Mouse (Mus musculus) embryonic facial prominence, embryonic 11.5 days (tissue): ENCODE data around the gene Zfp146. TPM values are rescaled to one million over a fixed set of nuclear protein-coding genes. Genes with fewer than 3 reads are reported as not detected.

Source experiments
- ATAC-seq: fragments of 200-750 bp; cut with Nextera tagmentation; replicated peaks from 2 replicates; pipeline ENCODE4 v1.8.0; 2017; ENCODE audit warnings: low read depth; ENCODE audit not compliant: insufficient number of reproducible peaks, low FRiP score, low TSS enrichment
- DNase-seq: peaks from one replicate; pipeline ENCODE4 v3.0.0-alpha.2; 2015; ENCODE audit warnings: low spot score
- H3K27ac ChIP-seq: fragments of 300-500 bp; sonication (generic); replicated peaks from 2 replicates; pipeline ENCODE4 v1.5.1; 2014; ENCODE audit warnings: mild to moderate bottlenecking, low read depth, low read length, control low read depth
- H3K27me3 ChIP-seq: fragments of 300-500 bp; sonication (generic); 2 replicates; pipeline ENCODE4 v1.6.1; 2014; ENCODE audit warnings: mild to moderate bottlenecking, low read length, moderate library complexity, mixed read lengths; ENCODE audit not compliant: control insufficient read depth, insufficient read depth
- H3K36me3 ChIP-seq: fragments of 300-500 bp; sonication (generic); replicated peaks from 2 replicates; pipeline ENCODE4 v1.6.1; 2014; ENCODE audit warnings: low read depth, mild to moderate bottlenecking, low read length, moderate library complexity, mixed read lengths; ENCODE audit not compliant: control insufficient read depth, insufficient read depth
- H3K4me1 ChIP-seq: fragments of 300-500 bp; sonication (generic); 2 replicates; pipeline ENCODE4 v1.6.1; 2014; ENCODE audit warnings: low read length, mixed read lengths; ENCODE audit not compliant: control insufficient read depth, insufficient read depth
- H3K4me2 ChIP-seq: fragments of 300-500 bp; sonication (generic); 2 replicates; pipeline ENCODE4 v1.6.1; 2014; ENCODE audit warnings: low read depth, mild to moderate bottlenecking, control low read depth, low read length, moderate library complexity
- H3K4me3 ChIP-seq: fragments of 300-500 bp; sonication (generic); 2 replicates; pipeline ENCODE4 v1.5.1; 2014; ENCODE audit warnings: low read depth, low read length, control low read depth
- H3K9ac ChIP-seq: fragments of 300-500 bp; sonication (generic); replicated peaks from 2 replicates; pipeline ENCODE4 v1.6.1; 2014; ENCODE audit warnings: mild to moderate bottlenecking, control low read depth, low read length
- H3K9me3 ChIP-seq: fragments of 300-500 bp; sonication (generic); replicated peaks from 2 replicates; pipeline ENCODE4 v1.6.1; 2016; ENCODE audit warnings: mild to moderate bottlenecking, low read length, inconsistent platforms, mixed read lengths; ENCODE audit not compliant: control insufficient read depth
- whole genome bisulfite sequencing: fragments of 180-500 bp; shearing (Covaris S2); extraction: QIAGEN DNeasy Blood & Tissue Kit; methylation state at CpG from one replicate; pipeline ENCODE4 v1.1.7; 2014; 5-methylcytosine and 5-hydroxymethylcytosine counted together
- polyA plus RNA-seq: library from polyadenylated mRNA; unstranded; fragments of >200 nt; fragmentation: Nextera tagmentation; extraction: Ambion mirVana; gene quantifications from 2 replicates; pipeline ENCODE4 v1.2.1, GENCODE M21; 2014

Zfp146 gene
- polyA plus RNA-seq, 1 experiment from 2014 or later: 23.0 TPM

DNA sequence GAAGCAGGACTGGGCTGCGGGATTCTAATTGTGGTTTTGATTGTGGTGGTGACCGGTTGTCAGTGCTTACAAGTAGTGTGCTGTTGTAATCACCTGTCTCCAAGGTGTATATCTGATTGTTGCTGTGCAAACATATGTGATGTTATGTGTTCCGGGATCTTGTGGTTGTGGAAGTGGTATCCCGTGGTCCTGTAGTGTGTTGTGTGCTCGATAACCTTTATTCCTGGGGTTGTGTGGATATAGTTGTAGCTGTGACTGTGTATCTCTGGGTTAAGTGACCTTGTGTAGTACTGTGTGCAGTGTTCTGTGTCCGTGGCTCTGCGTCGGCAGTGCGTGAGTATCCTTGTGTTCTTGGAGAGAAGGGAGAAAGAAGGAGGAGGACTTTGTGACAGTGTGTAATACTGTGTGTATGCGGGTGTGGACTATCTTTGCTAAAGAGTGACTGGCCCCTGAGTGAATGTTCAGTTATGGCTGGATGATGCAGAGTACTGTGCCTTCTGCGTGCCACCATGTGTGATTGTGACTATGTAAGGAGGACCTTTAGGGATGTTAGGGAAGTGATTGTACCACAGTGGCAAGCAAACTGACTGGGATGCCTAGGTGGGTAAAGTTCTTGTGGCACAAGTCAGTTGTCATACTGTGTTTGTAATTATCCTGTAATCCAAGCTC lies 867 bp upstream of the Zfp146 start:
- H3K27ac ChIP-seq: no peak overlapping the region
- 31% methylated on average over 11 of the region's 11 CpGs for WGBS

GRCm38 (mm10) chr7:30168914-30169582 lies 502 bp downstream of the Zfp146 start:
- H3K9me3 ChIP-seq: peaks cover 10% of the 10 kb centered on the region
- no peaks in the 10 kb centered on the region for H3K4me1 ChIP-seq
- DNase-seq (no peak), ATAC-seq (no peak; the same call in 1 of the 2 replicates)
- peak overlapping the region; percentile 34 for H3K4me2 ChIP-seq
- peak overlapping the region; percentile 73 for H3K27ac ChIP-seq
- whole genome bisulfite sequencing: 4% methylated on average over 21 of the region's 21 CpGs
- H3K4me3 ChIP-seq: peak overlapping the region; percentile 68
- peaks cover 17% of the 10 kb centered on the region for H3K36me3 ChIP-seq
- peak overlapping the region; percentile 83 for H3K9ac ChIP-seq
- H3K27me3 ChIP-seq: no peaks in the 10 kb centered on the region

More for the DNA sequence above, 867 bp upstream of the Zfp146 start:
- Histone ChIP-seq H3K36me3 (peaks cover 8% of the 10 kb centered on the region), H3K9ac (peak overlapping the region; percentile 83), H3K4me2 (peak overlapping the region; percentile 44), H3K4me1 (no peaks in the 10 kb centered on the region), H3K4me3 (peak overlapping the region; percentile 68), H3K9me3 (peaks cover 10% of the 10 kb centered on the region; the same call in 1 of the 2 replicates), H3K27me3 (no peaks in the 10 kb centered on the region)
- ATAC-seq (no peak; the same call in 1 of the 2 replicates), DNase-seq (no peak)

GRCm38 (mm10) chr7:30164745-30165144 lies 4.8 kb downstream of the Zfp146 start:
- no peak for ATAC-seq
- Histone ChIP-seq H3K27me3 (no peaks in the 10 kb centered on the region), H3K9ac (no peak overlapping the region), H3K36me3 (peaks cover 52% of the 10 kb centered on the region), H3K4me3 (no peak overlapping the region), H3K4me1 (no peaks in the 10 kb centered on the region), H3K27ac (no peak overlapping the region), H3K9me3 (peaks cover 40% of the 10 kb centered on the region), H3K4me2 (no peak overlapping the region)
- DNase-seq: no peak
- WGBS: 98% methylated on average over 2 of the region's 2 CpGs

DNA sequence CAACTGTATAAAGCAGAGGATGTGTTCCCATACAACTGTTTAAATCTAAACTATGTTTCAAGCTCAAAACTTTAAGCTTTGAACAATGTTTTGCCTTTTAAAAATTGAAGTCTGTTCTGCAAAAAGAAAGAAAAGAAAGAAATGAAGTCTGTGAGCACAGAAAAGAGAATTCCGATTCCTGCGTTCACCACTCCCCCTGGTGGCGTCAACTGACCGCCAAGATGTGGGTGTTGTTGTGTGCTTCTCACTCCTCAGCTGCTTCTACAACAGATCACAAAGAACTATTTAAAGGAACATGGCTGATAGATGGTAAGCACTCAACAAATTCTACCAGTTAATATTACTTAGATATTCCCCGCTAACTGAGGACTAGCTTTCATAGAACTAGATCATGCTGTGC lies 6.4 kb downstream of the Zfp146 start:
- Histone ChIP-seq H3K27ac (no peak overlapping the region), H3K4me2 (no peak overlapping the region), H3K36me3 (peaks cover 65% of the 10 kb centered on the region), H3K9ac (no peak overlapping the region), H3K4me1 (no peaks in the 10 kb centered on the region), H3K9me3 (peaks cover 47% of the 10 kb centered on the region), H3K27me3 (no peaks in the 10 kb centered on the region), H3K4me3 (no peak overlapping the region)
- 97% methylated on average over 5 of the region's 5 CpGs for WGBS
- no peak for ATAC-seq
- DNase-seq: no peak

DNA sequence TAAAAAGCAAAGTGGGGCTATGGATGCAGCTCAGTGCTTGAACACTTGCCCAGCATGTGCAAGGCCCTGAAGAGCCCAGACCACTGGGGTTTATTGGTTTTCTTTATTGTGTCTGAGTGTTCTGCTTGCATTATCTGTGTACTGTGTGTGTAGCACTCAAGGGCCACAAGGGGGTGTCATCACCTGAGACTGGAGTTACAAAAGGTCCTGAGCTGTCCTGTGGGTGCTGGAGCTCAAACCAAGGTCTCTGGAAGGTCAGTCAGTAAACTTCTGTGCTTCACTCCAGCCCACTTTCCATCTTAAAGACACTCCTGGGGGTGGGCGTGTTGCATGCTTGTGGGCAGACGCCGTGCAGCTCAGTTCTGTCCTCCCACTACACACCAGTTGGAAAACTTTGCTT lies 14.0 kb downstream of the Zfp146 start:
- no peak overlapping the region for H3K4me2 ChIP-seq
- DNase-seq: no peak
- ATAC-seq: no peak
- no peak overlapping the region for H3K27ac ChIP-seq
- H3K9me3 ChIP-seq: peaks cover 34% of the 10 kb centered on the region
- peaks cover 31% of the 10 kb centered on the region for H3K36me3 ChIP-seq
- WGBS: 86% methylated on average over 3 of the region's 3 CpGs
- no peak overlapping the region for H3K4me3 ChIP-seq
- no peaks in the 10 kb centered on the region for H3K4me1 ChIP-seq
- H3K27me3 ChIP-seq: no peaks in the 10 kb centered on the region
- no peak overlapping the region for H3K9ac ChIP-seq

GRCm38 (mm10) chr7:30154040-30154439 lies 15.5 kb downstream of the Zfp146 start:
- ATAC-seq (no peak), DNase-seq (no peak)
- H3K4me1 ChIP-seq: no peaks in the 10 kb centered on the region
- H3K4me3 ChIP-seq: no peak overlapping the region
- H3K36me3 ChIP-seq: peaks cover 20% of the 10 kb centered on the region
- H3K4me2 ChIP-seq: no peak overlapping the region
- no peaks in the 10 kb centered on the region for H3K27me3 ChIP-seq
- H3K9me3 ChIP-seq: peaks cover 31% of the 10 kb centered on the region
- 90% methylated on average over 1 of the region's 1 CpGs for WGBS
- no peak overlapping the region for H3K9ac ChIP-seq
- H3K27ac ChIP-seq: no peak overlapping the region

- ATAC-seq (no peak), DNase-seq (no peak)
- 88% methylated on average over 5 of the region's 5 CpGs for WGBS
- Histone ChIP-seq H3K27ac (no peak overlapping the region), H3K9ac (no peak overlapping the region), H3K9me3 (peaks cover 13% of the 10 kb centered on the region), H3K4me3 (no peak overlapping the region), H3K4me1 (no peaks in the 10 kb centered on the region), H3K4me2 (no peak overlapping the region), H3K36me3 (peaks cover 3% of the 10 kb centered on the region), H3K27me3 (no peaks in the 10 kb centered on the region)
Measured at GRCm38 (mm10) chr7:30147011-30147410, 22.5 kb downstream of the Zfp146 start.

DNA sequence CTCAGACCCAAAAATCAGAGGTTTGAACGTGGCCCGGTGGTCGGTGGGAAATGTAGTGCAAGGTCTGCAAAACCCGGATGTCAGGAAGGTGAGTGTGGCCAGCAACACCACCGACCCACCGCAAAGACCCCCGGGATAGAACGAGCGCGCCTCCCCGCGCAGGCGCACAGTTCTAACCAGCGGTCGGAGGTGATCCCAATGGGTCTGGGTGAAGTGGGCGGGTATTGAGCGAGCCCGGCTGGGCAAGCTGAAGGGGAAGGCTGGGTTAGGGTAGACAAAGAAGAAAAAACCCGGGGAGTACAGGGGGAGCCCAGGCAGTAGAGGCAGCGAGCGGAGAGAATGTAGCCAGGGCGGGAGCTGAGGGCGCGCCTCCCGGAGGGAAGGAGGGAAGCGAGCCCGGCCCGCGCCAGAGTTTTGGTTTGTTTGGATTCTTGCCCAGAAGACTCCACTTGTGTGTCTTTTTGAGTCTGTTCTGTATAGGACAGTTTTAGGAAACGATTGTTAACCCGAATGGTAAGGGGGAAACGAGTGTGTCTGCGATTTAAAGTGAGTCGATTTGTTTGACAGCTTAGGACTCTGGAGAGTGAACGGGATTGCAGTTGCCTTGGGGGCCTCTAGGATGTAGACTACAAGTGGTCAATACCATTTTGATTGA lies 25.9 kb downstream of the Zfp146 start:
- H3K27ac ChIP-seq: peak overlapping the region; percentile 66
- H3K4me1 ChIP-seq: no peaks in the 10 kb centered on the region
- peak; percentile 96 for ATAC-seq
- H3K4me3 ChIP-seq: peak overlapping the region; percentile 40
- 4% methylated on average over 35 of the region's 35 CpGs for WGBS
- peaks cover 3% of the 10 kb centered on the region; the same call in 1 of the 2 replicates for H3K9me3 ChIP-seq
- peak overlapping the region; percentile 64 for H3K9ac ChIP-seq
- peak; percentile 93 for DNase-seq
- H3K36me3 ChIP-seq: peaks cover 3% of the 10 kb centered on the region
- H3K4me2 ChIP-seq: peak overlapping the region; percentile 45
- no peaks in the 10 kb centered on the region for H3K27me3 ChIP-seq
